Mouse (Mus musculus) ES-Bruce4 (cell line): ENCODE measurements around the gene Tmem239. TPM values are rescaled to one million over a fixed set of nuclear protein-coding genes. Genes with fewer than 3 reads are reported as not detected.

Experiments used
- H3K27ac ChIP-seq: 2 replicates; pipeline ENCODE4 v1.5.1; 2012; ENCODE audit warnings: low read length, inconsistent platforms; ENCODE audit not compliant: insufficient read depth
- H3K27me3 ChIP-seq: 2 replicates; pipeline ENCODE4 v1.6.1; 2012; ENCODE audit warnings: mild to moderate bottlenecking, low read length, inconsistent platforms; ENCODE audit not compliant: control insufficient read depth, poor library complexity, insufficient read depth, severe bottlenecking
- H3K36me3 ChIP-seq: 2 replicates; pipeline ENCODE4 v1.6.1; 2012; ENCODE audit warnings: inconsistent platforms, mild to moderate bottlenecking, low read length, moderate library complexity; ENCODE audit not compliant: control insufficient read depth, poor library complexity, insufficient read depth, severe bottlenecking
- H3K4me1 ChIP-seq: one replicate; pipeline ENCODE4 v1.8.1; 2011; ENCODE audit warnings: low read length; ENCODE audit not compliant: control insufficient read depth, insufficient read depth
- H3K4me3 ChIP-seq: 2 replicates; pipeline ENCODE4 v1.5.1; 2011; ENCODE audit warnings: low read depth, mild to moderate bottlenecking, low read length
- H3K9ac ChIP-seq: 2 replicates; pipeline ENCODE4 v1.6.1; 2012; ENCODE audit warnings: low read depth, mild to moderate bottlenecking, inconsistent platforms; ENCODE audit not compliant: poor library complexity, severe bottlenecking
- H3K9me3 ChIP-seq: replicated peaks from 2 replicates; pipeline ENCODE4 v1.6.1; 2012; ENCODE audit warnings: mild to moderate bottlenecking, low read length, inconsistent platforms; ENCODE audit not compliant: control insufficient read depth, poor library complexity, insufficient read depth, severe bottlenecking
- CTCF ChIP-seq: IDR thresholded peaks from one replicate; pipeline ENCODE4 v1.8.1; 2011; ENCODE audit warnings: low read depth, low read length
- EP300 ChIP-seq: IDR thresholded peaks from 2 replicates; pipeline ENCODE4 v1.6.1; 2011; ENCODE audit warnings: low read depth, low read length; ENCODE audit not compliant: insufficient read depth
- POLR2A ChIP-seq: IDR thresholded peaks from one replicate; pipeline ENCODE4 v1.8.1; 2011; ENCODE audit warnings: low read length; ENCODE audit not compliant: insufficient read depth
- polyA plus RNA-seq: library from polyadenylated mRNA; stranded (reverse); fragments of >200 nt; gene quantifications from 2 replicates; pipeline ENCODE4 v1.2.4, GENCODE M21; 2011; ENCODE audit warnings: low read depth; ENCODE audit not compliant: missing spikeins, insufficient read depth, insufficient read length

Gene Tmem239
- polyA plus RNA-seq, 1 experiment = not detected

DNA sequence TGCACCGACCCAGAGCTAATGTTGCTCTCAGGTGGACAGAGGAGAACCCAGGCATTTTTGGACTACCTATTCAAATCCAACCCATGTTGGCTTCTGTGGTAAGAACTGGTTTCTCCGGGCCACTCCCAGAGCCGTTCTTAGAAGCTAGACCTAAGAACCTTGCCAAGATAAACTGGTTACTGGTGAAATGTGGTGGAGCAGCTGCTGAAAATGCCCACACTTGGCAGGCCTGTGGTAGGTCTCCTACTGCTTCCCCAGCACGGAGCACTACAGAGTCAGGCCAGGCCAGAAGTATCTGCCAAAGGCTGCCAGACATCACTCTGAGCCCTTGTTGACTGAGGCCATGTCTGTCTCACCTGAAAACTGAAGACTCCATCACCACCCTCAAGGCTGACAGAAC, 31.3 kb upstream of the Tmem239 start:
- Histone ChIP-seq H3K27me3 (no peaks in the 10 kb centered on the region), H3K9me3 (no peaks in the 10 kb centered on the region)

DNA sequence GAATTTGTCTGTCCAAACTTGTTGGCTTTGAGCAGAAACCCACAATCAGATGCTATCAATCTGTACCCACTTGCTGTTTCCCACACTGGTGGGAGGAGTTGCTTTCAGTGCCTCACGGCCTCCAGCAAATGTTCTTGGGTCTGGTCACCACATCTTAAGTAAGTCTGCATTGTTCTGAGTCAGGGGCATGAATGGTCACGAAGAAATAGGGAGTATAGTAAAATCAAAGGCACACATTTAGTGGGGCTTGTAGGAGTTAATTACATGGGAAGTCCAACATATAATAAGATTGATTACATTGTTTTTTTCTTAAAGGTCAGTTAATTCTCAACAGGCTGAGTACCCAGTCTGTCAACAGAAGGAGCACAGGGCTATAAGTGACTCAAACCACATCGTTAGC, 23.1 kb upstream of the Tmem239 start:
- Histone ChIP-seq H3K9me3 (peaks cover 16% of the 10 kb centered on the region), H3K9ac (no peak overlapping the region), H3K27me3 (no peaks in the 10 kb centered on the region), H3K36me3 (no peaks in the 10 kb centered on the region), H3K27ac (no peak overlapping the region), H3K4me1 (no peaks in the 10 kb centered on the region), H3K4me3 (no peak overlapping the region)
- no peak for TF ChIP-seq CTCF
- TF ChIP-seq POLR2A = no peak

More for the DNA sequence above, 31.3 kb upstream of the Tmem239 start:
- Histone ChIP-seq H3K4me3 (no peak overlapping the region), H3K36me3 (no peaks in the 10 kb centered on the region), H3K9ac (no peak overlapping the region), H3K4me1 (no peaks in the 10 kb centered on the region), H3K27ac (no peak overlapping the region)
- TF ChIP-seq CTCF = no peak
- no peak for TF ChIP-seq POLR2A
- TF ChIP-seq EP300 = no peak

DNA sequence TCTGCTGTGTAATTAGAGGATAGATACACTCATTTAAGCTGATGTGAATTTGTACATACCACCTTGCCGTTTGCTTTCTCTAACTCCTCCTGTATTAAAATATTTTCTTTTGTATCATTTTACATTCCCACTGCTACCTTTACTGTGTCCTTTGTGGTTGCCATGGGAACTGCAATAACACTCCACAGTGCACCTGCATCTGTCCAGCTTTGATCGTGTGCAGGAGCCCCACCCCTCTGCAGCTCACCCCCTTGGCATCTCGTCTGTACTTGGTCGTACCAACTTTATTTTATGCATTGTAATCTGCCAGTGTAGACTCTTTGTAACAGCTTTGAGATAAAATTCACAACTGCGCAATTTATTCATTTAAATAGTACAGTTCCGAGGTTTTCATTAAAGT, 22.4 kb upstream of the Tmem239 start:
- TF ChIP-seq EP300 (no peak), POLR2A (no peak), CTCF (no peak)
- Histone ChIP-seq H3K4me3 (no peak overlapping the region), H3K4me1 (no peaks in the 10 kb centered on the region), H3K27me3 (no peaks in the 10 kb centered on the region), H3K36me3 (no peaks in the 10 kb centered on the region), H3K9me3 (peaks cover 16% of the 10 kb centered on the region), H3K27ac (no peak overlapping the region), H3K9ac (no peak overlapping the region)

DNA sequence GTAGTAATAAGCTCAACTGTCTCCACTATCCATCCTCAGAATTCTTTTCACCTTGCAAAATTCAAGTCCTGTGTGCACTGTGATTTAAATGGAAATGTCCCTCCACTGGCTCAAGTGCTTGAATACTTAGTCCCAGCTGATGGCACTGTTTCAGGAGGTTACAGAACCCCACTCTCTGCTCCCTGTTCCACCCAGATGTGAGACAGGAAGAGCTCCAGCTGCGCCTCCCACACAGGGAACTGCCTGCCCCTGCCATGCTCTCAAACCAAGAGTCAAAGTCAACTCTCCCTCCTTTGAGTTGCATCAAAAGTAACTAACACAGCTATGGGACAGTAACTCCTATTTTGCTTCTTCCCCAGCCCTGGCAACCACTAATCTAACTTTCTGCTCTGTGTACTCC, 20.1 kb upstream of the Tmem239 start:
- Histone ChIP-seq H3K4me3 (no peak overlapping the region), H3K36me3 (no peaks in the 10 kb centered on the region), H3K9me3 (peaks cover 16% of the 10 kb centered on the region), H3K27me3 (no peaks in the 10 kb centered on the region), H3K4me1 (no peaks in the 10 kb centered on the region), H3K9ac (no peak overlapping the region), H3K27ac (no peak overlapping the region)
- TF ChIP-seq POLR2A (no peak), CTCF (no peak), EP300 (no peak)

DNA sequence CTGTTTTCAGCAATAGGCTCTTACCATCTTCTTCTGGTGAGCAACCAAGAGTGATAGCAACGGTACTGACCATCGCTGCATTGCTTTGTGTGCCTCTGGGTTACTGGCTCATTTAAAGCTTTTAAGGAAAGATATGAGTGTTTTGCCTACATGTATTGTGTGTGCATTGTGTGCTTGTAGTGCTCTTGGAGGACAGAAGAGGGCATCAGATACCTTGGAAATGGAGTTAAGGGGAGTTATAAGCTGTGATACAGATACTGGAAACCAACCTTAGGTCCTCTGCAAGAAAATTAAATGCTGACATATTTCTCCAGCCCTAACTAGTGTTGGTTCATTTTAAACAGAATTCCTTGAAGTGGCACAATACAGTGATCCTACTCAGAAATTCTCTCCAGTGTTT, 17.5 kb upstream of the Tmem239 start:
- Histone ChIP-seq H3K9ac (no peak overlapping the region), H3K4me1 (no peaks in the 10 kb centered on the region), H3K27me3 (no peaks in the 10 kb centered on the region), H3K27ac (no peak overlapping the region), H3K36me3 (no peaks in the 10 kb centered on the region), H3K9me3 (peaks cover 16% of the 10 kb centered on the region), H3K4me3 (no peak overlapping the region)
- no peak for TF ChIP-seq POLR2A
- TF ChIP-seq CTCF = no peak
- TF ChIP-seq EP300 = no peak

DNA sequence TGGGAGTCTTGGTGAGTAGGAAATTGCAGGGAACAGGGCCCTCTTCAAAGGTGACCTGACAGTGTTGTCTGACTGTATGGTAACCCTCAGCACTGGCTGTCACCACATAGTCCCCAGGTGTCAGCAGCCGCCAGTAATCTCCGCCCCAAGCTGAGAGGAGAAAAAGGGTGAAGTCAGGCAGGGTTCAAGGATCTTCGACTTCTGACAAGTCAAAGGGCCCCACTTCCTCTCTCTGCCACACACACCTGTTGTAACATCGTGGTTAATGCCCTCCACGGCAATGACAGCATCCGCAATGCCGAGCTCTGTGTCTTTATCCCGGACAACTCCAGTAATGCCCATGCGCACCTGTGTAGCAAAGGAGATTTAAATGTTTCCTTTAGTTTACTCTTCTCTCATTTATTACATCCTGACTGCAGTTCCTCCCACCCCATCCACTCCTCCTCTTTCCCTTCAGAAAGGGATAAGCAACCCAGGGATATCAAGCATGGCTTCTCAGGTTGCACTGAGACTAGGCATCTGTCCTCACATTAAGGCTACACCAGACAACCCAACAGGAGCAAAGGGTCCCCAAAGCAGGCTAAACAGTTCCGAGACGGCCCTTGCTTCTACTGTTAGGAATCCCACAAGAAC, 15.2 kb upstream of the Tmem239 start:
- no peak overlapping the region for H3K27ac ChIP-seq
- no peaks in the 10 kb centered on the region for H3K36me3 ChIP-seq
- no peaks in the 10 kb centered on the region for H3K27me3 ChIP-seq
- H3K4me3 ChIP-seq = no peak overlapping the region
- TF ChIP-seq POLR2A (no peak), EP300 (no peak), CTCF (no peak)
- H3K9me3 ChIP-seq = no peaks in the 10 kb centered on the region
- no peak overlapping the region for H3K9ac ChIP-seq
- H3K4me1 ChIP-seq = no peaks in the 10 kb centered on the region

DNA sequence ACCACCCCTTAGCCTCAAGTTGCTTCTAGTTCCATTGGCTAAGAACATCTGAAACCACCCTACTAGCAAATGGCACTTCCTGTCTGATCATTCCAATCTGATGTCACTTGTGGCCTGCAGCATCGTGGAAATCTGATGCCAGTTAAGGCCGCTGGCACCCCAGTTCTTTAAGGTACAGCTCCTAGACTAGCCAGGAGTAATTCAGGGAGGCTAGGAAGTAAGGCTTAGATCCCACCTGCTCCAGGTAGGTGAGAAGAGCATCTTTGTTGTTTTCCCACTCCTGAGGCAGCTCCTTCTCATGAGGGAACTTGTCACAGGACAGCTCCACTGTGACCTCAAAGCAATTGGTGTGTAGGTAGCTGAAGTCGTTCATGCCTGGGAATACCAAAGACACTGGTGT, 13.4 kb upstream of the Tmem239 start:
- TF ChIP-seq EP300 = no peak
- no peak for TF ChIP-seq POLR2A
- no peak for TF ChIP-seq CTCF
- H3K4me1 ChIP-seq = no peaks in the 10 kb centered on the region
- H3K4me3 ChIP-seq = no peak overlapping the region
- H3K27ac ChIP-seq = no peak overlapping the region
- H3K27me3 ChIP-seq = no peaks in the 10 kb centered on the region
- H3K9me3 ChIP-seq = no peaks in the 10 kb centered on the region
- H3K9ac ChIP-seq = no peak overlapping the region
- H3K36me3 ChIP-seq = no peaks in the 10 kb centered on the region
